Mouse (Mus musculus) heart, adult 2 months (tissue): ENCODE measurements around the gene Nudt17.

Experiments
- CTCF ChIP-seq: fragments of 200-600 bp; IDR thresholded peaks from 2 replicates; pipeline ENCODE4 v1.8.1; 2022; ENCODE audit warnings: antibody characterized with exemption, mild to moderate bottlenecking, moderate library complexity
- EP300 ChIP-seq: fragments of 200-500 bp; IDR thresholded peaks from 2 replicates; pipeline ENCODE4 v1.6.1; 2011; ENCODE audit warnings: low read depth, low read length, control low read depth; ENCODE audit not compliant: insufficient read depth
- POLR2A ChIP-seq: fragments of 200-500 bp; IDR thresholded peaks from 2 replicates; pipeline ENCODE4 v1.6.1; 2011; ENCODE audit warnings: mild to moderate bottlenecking, low read depth, low read length, control low read depth; ENCODE audit not compliant: insufficient read depth

DNA sequence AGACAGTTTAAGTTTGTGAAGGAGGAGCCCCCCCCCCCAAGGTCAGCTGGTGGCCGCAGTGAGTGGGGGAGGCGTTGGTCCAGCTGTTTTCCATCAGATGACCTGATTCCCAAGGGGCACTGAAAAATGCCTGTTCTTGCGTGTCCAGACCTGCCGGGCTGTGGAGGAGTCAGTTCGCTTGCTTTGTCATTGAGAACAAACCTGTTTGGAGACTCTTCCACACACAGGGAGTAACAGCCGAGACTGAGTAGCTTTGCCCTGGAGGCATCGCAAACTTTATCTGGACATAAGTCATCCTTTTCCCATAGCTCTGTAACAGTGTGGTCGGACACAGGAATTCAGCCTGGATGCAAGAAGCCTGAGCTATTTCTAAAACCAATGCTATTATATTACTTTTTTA, 33.9 kb downstream of the Nudt17 start:
- TF ChIP-seq EP300 (no peak), POLR2A (no peak), CTCF (no peak)
